Mouse (Mus musculus) cerebellum, adult 18-20 months (tissue): Measurements from ENCODE around the gene Sec16a.
"Not testable (repeated sequence)": the region's sequence is repeated elsewhere in the genome, so short reads cannot be mapped to it uniquely, and the experiment has no call there.

ENCODE experiments used
- DNase-seq, 2 experiments: peaks; one replicate each; pipeline ENCODE4 v3.0.0; 2021

Sec16a gene

GRCm38 (mm10) chr2:26380871-26381270 lies 64.1 kb downstream of the Sec16a start:
- not testable (repeated sequence) for DNase-seq

- DNase-seq: peak; percentile 84 to 88
Measured at GRCm38 (mm10) chr2:26380131-26380771, 64.8 kb downstream of the Sec16a start, which contains the start of gene Snapc4. Gene Snapc4 (minus strand): TSS chr2:26380653.

GRCm38 (mm10) chr2:26372396-26372795 lies 72.6 kb downstream of the Sec16a start:
- no peak for DNase-seq

GRCm38 (mm10) chr2:26368572-26368971 lies 76.4 kb downstream of the Sec16a start:
- no peak for DNase-seq

GRCm38 (mm10) chr2:26367911-26368310 lies 77.1 kb downstream of the Sec16a start:
- no peak for DNase-seq

- peak; percentile 72 to 79 for DNase-seq
Measured at GRCm38 (mm10) chr2:26364738-26365465, 80.1 kb downstream of the Sec16a start.

- DNase-seq: no peak
Measured at GRCm38 (mm10) chr2:26363481-26363880, 81.5 kb downstream of the Sec16a start.

GRCm38 (mm10) chr2:26362991-26363390 lies 82.0 kb downstream of the Sec16a start:
- DNase-seq: no peak

- no peak for DNase-seq
Measured at GRCm38 (mm10) chr2:26360772-26361171, 84.2 kb downstream of the Sec16a start, which contains the start of gene Card9. Gene Card9 (minus strand): TSS chr2:26360918.

- DNase-seq: no peak
Measured at GRCm38 (mm10) chr2:26359983-26360382, 85.0 kb downstream of the Sec16a start.
